Mouse (Mus musculus) intestine, embryonic 14.5 days (tissue): ENCODE data around the gene Rtn3. TPM values are rescaled to one million over a fixed set of nuclear protein-coding genes. Genes with fewer than 3 reads are reported as not detected.
"Not testable (repeated sequence)": the region's sequence is repeated elsewhere in the genome, so short reads cannot be mapped to it uniquely, and the experiment has no call there.

Experiments
- ATAC-seq: fragments of 200-750 bp; cut with Nextera tagmentation; replicated peaks from 2 replicates; pipeline ENCODE4 v1.8.0; 2017; ENCODE audit warnings: low read depth, moderate number of reproducible peaks, moderate TSS enrichment, moderate library complexity; ENCODE audit not compliant: low FRiP score, low TSS enrichment
- DNase-seq: peaks from one replicate; pipeline ENCODE4 v3.0.0-alpha.2; 2018; ENCODE audit warnings: low spot score
- H3K27ac ChIP-seq: fragments of 300-500 bp; sonication (generic); 2 replicates; pipeline ENCODE4 v1.5.1; 2014; ENCODE audit warnings: low read depth, mild to moderate bottlenecking, control low read depth
- H3K27me3 ChIP-seq: fragments of 300-500 bp; sonication (generic); replicated peaks from 2 replicates; pipeline ENCODE4 v1.6.1; 2014; ENCODE audit warnings: low read length, control low read depth; ENCODE audit not compliant: control insufficient read depth, insufficient read depth
- H3K36me3 ChIP-seq: fragments of 300-500 bp; sonication (generic); 2 replicates; pipeline ENCODE4 v1.6.1; 2014; ENCODE audit warnings: low read length, control low read depth; ENCODE audit not compliant: control insufficient read depth, insufficient read depth
- H3K4me1 ChIP-seq: fragments of 300-500 bp; sonication (generic); replicated peaks from 2 replicates; pipeline ENCODE4 v1.6.1; 2014; ENCODE audit warnings: low read length, control low read depth, mixed read lengths; ENCODE audit not compliant: control insufficient read depth, insufficient read depth
- H3K4me2 ChIP-seq: fragments of 300-500 bp; sonication (generic); 2 replicates; pipeline ENCODE4 v1.6.1; 2014; ENCODE audit warnings: low read length
- H3K4me3 ChIP-seq: fragments of 300-500 bp; sonication (generic); 2 replicates; pipeline ENCODE4 v1.5.1; 2014; ENCODE audit warnings: low read depth, low read length, control low read depth, mixed read lengths
- H3K9ac ChIP-seq: fragments of 300-500 bp; sonication (generic); 2 replicates; pipeline ENCODE4 v1.6.1; 2014; ENCODE audit warnings: mild to moderate bottlenecking, low read length
- H3K9me3 ChIP-seq: fragments of 300-500 bp; sonication (generic); 2 replicates; pipeline ENCODE4 v1.6.1; 2016; ENCODE audit warnings: low read length, control low read depth; ENCODE audit not compliant: control insufficient read depth
- WGBS: fragments of 180-500 bp; shearing (Covaris S2); extraction: QIAGEN DNeasy Blood & Tissue Kit; methylation state at CpG from one replicate; pipeline ENCODE4 v1.1.7; 2014; 5-methylcytosine and 5-hydroxymethylcytosine counted together
- polyA plus RNA-seq: library from polyadenylated mRNA; unstranded; fragments of >200 nt; fragmentation: Nextera tagmentation; extraction: Ambion mirVana; gene quantifications from 2 replicates; pipeline ENCODE4 v1.2.1, GENCODE M21; 2014

Gene Rtn3
- polyA plus RNA-seq, 1 experiment from 2014 or later = 123 TPM

- WGBS = 86% methylated on average over 1 of the region's 1 CpGs
- H3K4me3 ChIP-seq = no peak overlapping the region
- no peak overlapping the region for H3K27ac ChIP-seq
- no peak overlapping the region for H3K4me2 ChIP-seq
- ATAC-seq = no peak
- no peak for DNase-seq
- H3K27me3 ChIP-seq = no peaks in the 10 kb centered on the region
- no peaks in the 10 kb centered on the region for H3K9me3 ChIP-seq
- peaks cover 60% of the 10 kb centered on the region for H3K36me3 ChIP-seq
- no peaks in the 10 kb centered on the region for H3K4me1 ChIP-seq
- H3K9ac ChIP-seq = no peak overlapping the region
Observed at GRCm38 (mm10) chr19:7516437-7516836, 33.4 kb upstream of the Rtn3 start.

- 79% methylated on average over 4 of the region's 4 CpGs for WGBS
- DNase-seq (no peak), ATAC-seq (no peak)
- no peak overlapping the region for H3K27ac ChIP-seq
- H3K4me2 ChIP-seq = no peak overlapping the region
- no peak overlapping the region for H3K9ac ChIP-seq
- H3K27me3 ChIP-seq = no peaks in the 10 kb centered on the region
- no peak overlapping the region for H3K4me3 ChIP-seq
- peaks cover 25% of the 10 kb centered on the region for H3K36me3 ChIP-seq
- no peaks in the 10 kb centered on the region for H3K9me3 ChIP-seq
- no peaks in the 10 kb centered on the region for H3K4me1 ChIP-seq
Observed at GRCm38 (mm10) chr19:7508026-7508425, 24.9 kb upstream of the Rtn3 start.

- H3K36me3 ChIP-seq = peaks cover 19% of the 10 kb centered on the region
- ATAC-seq (no peak), DNase-seq (no peak)
- 88% methylated on average over 1 of the region's 1 CpGs for WGBS
- no peak overlapping the region for H3K4me3 ChIP-seq
- no peak overlapping the region for H3K4me2 ChIP-seq
- H3K9ac ChIP-seq = no peak overlapping the region
- H3K27me3 ChIP-seq = no peaks in the 10 kb centered on the region
- H3K27ac ChIP-seq = no peak overlapping the region
- no peaks in the 10 kb centered on the region for H3K4me1 ChIP-seq
- H3K9me3 ChIP-seq = no peaks in the 10 kb centered on the region
Observed at GRCm38 (mm10) chr19:7506321-7506720, 23.2 kb upstream of the Rtn3 start.

GRCm38 (mm10) chr19:7502432-7502831, 19.4 kb upstream of the Rtn3 start:
- Histone ChIP-seq H3K4me3 (no peak overlapping the region), H3K27me3 (no peaks in the 10 kb centered on the region), H3K9ac (no peak overlapping the region), H3K9me3 (no peaks in the 10 kb centered on the region), H3K36me3 (no peaks in the 10 kb centered on the region), H3K27ac (no peak overlapping the region), H3K4me1 (no peaks in the 10 kb centered on the region), H3K4me2 (no peak overlapping the region)
- DNase-seq = no peak
- WGBS = 79% methylated on average over 2 of the region's 2 CpGs
- no peak for ATAC-seq

- no peak overlapping the region for H3K27ac ChIP-seq
- H3K4me2 ChIP-seq = no peak overlapping the region
- no peak for DNase-seq
- no peaks in the 10 kb centered on the region for H3K9me3 ChIP-seq
- 100% methylated on average over 1 of the region's 1 CpGs for WGBS
- H3K9ac ChIP-seq = no peak overlapping the region
- ATAC-seq = no peak
- H3K4me3 ChIP-seq = no peak overlapping the region
- H3K36me3 ChIP-seq = no peaks in the 10 kb centered on the region
- H3K4me1 ChIP-seq = peaks cover 4% of the 10 kb centered on the region
- H3K27me3 ChIP-seq = no peaks in the 10 kb centered on the region
Observed at GRCm38 (mm10) chr19:7500701-7501100, 17.6 kb upstream of the Rtn3 start.

- WGBS = 85% methylated on average over 2 of the region's 2 CpGs
- H3K4me3 ChIP-seq = no peak overlapping the region
- no peak overlapping the region for H3K27ac ChIP-seq
- H3K9ac ChIP-seq = no peak overlapping the region
- no peak overlapping the region for H3K4me2 ChIP-seq
- H3K9me3 ChIP-seq = no peaks in the 10 kb centered on the region
- H3K4me1 ChIP-seq = peaks cover 4% of the 10 kb centered on the region
- H3K27me3 ChIP-seq = no peaks in the 10 kb centered on the region
- H3K36me3 ChIP-seq = no peaks in the 10 kb centered on the region
- no peak for DNase-seq
- no peak for ATAC-seq
Observed at GRCm38 (mm10) chr19:7498816-7499215, 15.7 kb upstream of the Rtn3 start.

- not testable (repeated sequence) for DNase-seq, H3K36me3 ChIP-seq, H3K27ac ChIP-seq, H3K4me1 ChIP-seq, H3K27me3 ChIP-seq, H3K9me3 ChIP-seq, H3K9ac ChIP-seq, H3K4me2 ChIP-seq, H3K4me3 ChIP-seq, ATAC-seq
- 85% methylated on average over 1 of the region's 1 CpGs for WGBS
Observed at GRCm38 (mm10) chr19:7496070-7496469, 13.0 kb upstream of the Rtn3 start.

GRCm38 (mm10) chr19:7495221-7496038, 12.3 kb upstream of the Rtn3 start:
- Histone ChIP-seq H3K9ac (peak overlapping the region; percentile 92), H3K27ac (peak overlapping the region; percentile 98), H3K4me3 (peak overlapping the region; percentile 62), H3K4me2 (peak overlapping the region; percentile 58), H3K4me1 (peaks cover 4% of the 10 kb centered on the region), H3K27me3 (no peaks in the 10 kb centered on the region), H3K9me3 (no peaks in the 10 kb centered on the region), H3K36me3 (no peaks in the 10 kb centered on the region)
- ATAC-seq (no peak), DNase-seq (no peak)
- 41% methylated on average over 14 of the region's 14 CpGs for WGBS
